Mouse (Mus musculus): ENCODE results near the gene Lig3. TPM values are rescaled to one million over a fixed set of nuclear protein-coding genes. Genes with fewer than 3 reads are reported as not detected.
"Not testable (repeated sequence)": the region's sequence is repeated elsewhere in the genome, so short reads cannot be mapped to it uniquely, and the experiment has no call there.

Gene Lig3
- polyA plus RNA-seq, 1 experiment from 2014 or later, result 33.7 TPM

- Histone ChIP-seq H3K4me2 (replicated peaks) (peak overlapping the region; percentile 74), H3K27me3 (no peaks in the 10 kb centered on the region), H3K9me3 (no peaks in the 10 kb centered on the region), H3K9ac (replicated peaks) (peak overlapping the region; percentile 95), H3K4me3 (peak overlapping the region; percentile 87), H3K27ac (replicated peaks) (no peak overlapping the region), H3K4me1 (peaks cover 25% of the 10 kb centered on the region), H3K36me3 (peaks cover 18% of the 10 kb centered on the region)
- WGBS, result 51% methylated on average over 5 of the region's 5 CpGs
- ATAC-seq (replicated peaks), result no peak
These were observed 774 bp upstream of the Lig3 start for GRCm38 (mm10) chr11:82780134-82780533.

DNA sequence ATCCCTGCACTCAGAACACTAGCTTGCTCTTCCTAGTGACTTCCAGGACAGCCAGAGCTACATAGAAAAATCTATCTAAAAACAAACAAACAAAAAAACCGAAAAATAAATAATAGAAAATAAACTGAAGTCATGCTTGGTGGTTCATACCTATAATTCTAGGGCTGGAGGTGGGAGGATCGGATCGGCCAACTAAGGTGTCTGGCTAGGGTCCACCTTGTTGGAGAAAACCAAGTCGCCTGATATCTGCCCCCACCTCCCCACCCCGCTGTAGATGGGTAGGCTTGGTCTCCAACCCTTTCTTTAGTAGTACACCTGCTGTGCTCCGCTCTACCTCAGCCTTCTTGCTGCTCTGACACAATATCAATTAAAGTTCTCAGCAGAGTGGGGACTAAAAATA lies 1.3 kb downstream of the Lig3 start:
- H3K36me3 ChIP-seq, result peaks cover 39% of the 10 kb centered on the region
- peak overlapping the region; percentile 74 for H3K4me2 ChIP-seq (replicated peaks)
- no peak for ATAC-seq (replicated peaks)
- H3K27ac ChIP-seq (replicated peaks), result no peak overlapping the region
- H3K27me3 ChIP-seq, result no peaks in the 10 kb centered on the region
- WGBS, result 32% methylated on average over 6 of the region's 6 CpGs
- H3K9ac ChIP-seq (replicated peaks), result peak overlapping the region; percentile 95
- H3K9me3 ChIP-seq, result no peaks in the 10 kb centered on the region
- peaks cover 25% of the 10 kb centered on the region for H3K4me1 ChIP-seq
- peak overlapping the region; percentile 87 for H3K4me3 ChIP-seq

- no peak overlapping the region for H3K9ac ChIP-seq (replicated peaks)
- H3K27ac ChIP-seq (replicated peaks), result no peak overlapping the region
- no peak for ATAC-seq (replicated peaks)
- no peaks in the 10 kb centered on the region for H3K9me3 ChIP-seq
- peaks cover 25% of the 10 kb centered on the region for H3K4me1 ChIP-seq
- H3K4me3 ChIP-seq, result no peak overlapping the region
- H3K4me2 ChIP-seq (replicated peaks), result no peak overlapping the region
- H3K27me3 ChIP-seq, result no peaks in the 10 kb centered on the region
- H3K36me3 ChIP-seq, result peaks cover 51% of the 10 kb centered on the region
- 91% methylated on average over 11 of the region's 11 CpGs for WGBS
These were observed 2.5 kb downstream of the Lig3 start for GRCm38 (mm10) chr11:82783453-82783852.

GRCm38 (mm10) chr11:82806656-82807055 lies 25.7 kb downstream of the Lig3 start:
- no peak for ATAC-seq (replicated peaks)
- H3K4me3 ChIP-seq, result no peak overlapping the region
- WGBS, result 79% methylated on average over 3 of the region's 3 CpGs

GRCm38 (mm10) chr11:82807370-82807769 lies 26.5 kb downstream of the Lig3 start:
- WGBS, result 91% methylated on average over 3 of the region's 3 CpGs
- peaks cover 19% of the 10 kb centered on the region for H3K36me3 ChIP-seq
- H3K9ac ChIP-seq (replicated peaks), result no peak overlapping the region
- no peaks in the 10 kb centered on the region for H3K4me1 ChIP-seq
- no peaks in the 10 kb centered on the region for H3K9me3 ChIP-seq
- H3K4me2 ChIP-seq (replicated peaks), result no peak overlapping the region
- no peaks in the 10 kb centered on the region for H3K27me3 ChIP-seq
- H3K27ac ChIP-seq (replicated peaks), result no peak overlapping the region
- ATAC-seq (replicated peaks), result no peak
- H3K4me3 ChIP-seq, result no peak overlapping the region

More at GRCm38 (mm10) chr11:82806656-82807055, 25.7 kb downstream of the Lig3 start:
- H3K9ac ChIP-seq (replicated peaks), result no peak overlapping the region
- H3K27me3 ChIP-seq, result no peaks in the 10 kb centered on the region
- no peaks in the 10 kb centered on the region for H3K9me3 ChIP-seq
- no peaks in the 10 kb centered on the region for H3K4me1 ChIP-seq
- no peak overlapping the region for H3K27ac ChIP-seq (replicated peaks)
- H3K36me3 ChIP-seq, result peaks cover 26% of the 10 kb centered on the region
- H3K4me2 ChIP-seq (replicated peaks), result no peak overlapping the region

- H3K27ac ChIP-seq (replicated peaks), result no peak overlapping the region
- H3K4me2 ChIP-seq (replicated peaks), result no peak overlapping the region
- no peaks in the 10 kb centered on the region for H3K27me3 ChIP-seq
- no peak overlapping the region for H3K9ac ChIP-seq (replicated peaks)
- no peaks in the 10 kb centered on the region for H3K4me1 ChIP-seq
- no peaks in the 10 kb centered on the region for H3K9me3 ChIP-seq
- ATAC-seq (replicated peaks), result no peak
- H3K4me3 ChIP-seq, result no peak overlapping the region
- 70% methylated on average over 5 of the region's 5 CpGs for WGBS
- peaks cover 8% of the 10 kb centered on the region; the same call in 1 of the 2 replicates for H3K36me3 ChIP-seq
These were observed 27.6 kb downstream of the Lig3 start for GRCm38 (mm10) chr11:82808485-82808884.

- Histone ChIP-seq H3K4me1 (peaks cover 7% of the 10 kb centered on the region; the same call in 1 of the 2 replicates), H3K4me3 (no peak overlapping the region), H3K9ac (replicated peaks) (no peak overlapping the region), H3K9me3 (no peaks in the 10 kb centered on the region), H3K27me3 (no peaks in the 10 kb centered on the region), H3K4me2 (replicated peaks) (no peak overlapping the region), H3K36me3 (0 out of 2 replicates have a peak, but pooled peaks cover 3% of the 10 kb centered on the region), H3K27ac (replicated peaks) (no peak overlapping the region)
- ATAC-seq (replicated peaks), result no peak
- WGBS, result 51% methylated on average over 4 of the region's 4 CpGs
These were observed 38.4 kb downstream of the Lig3 start for GRCm38 (mm10) chr11:82819350-82819749.

- WGBS, result 94% methylated on average over 13 of the region's 13 CpGs
- no peak overlapping the region for H3K9ac ChIP-seq (replicated peaks)
- no peak overlapping the region for H3K27ac ChIP-seq (replicated peaks)
- no peaks in the 10 kb centered on the region for H3K9me3 ChIP-seq
- H3K4me3 ChIP-seq, result no peak overlapping the region
- H3K36me3 ChIP-seq, result 0 out of 2 replicates have a peak, but pooled peaks cover 3% of the 10 kb centered on the region
- ATAC-seq (replicated peaks), result no peak
- H3K4me1 ChIP-seq, result peaks cover 7% of the 10 kb centered on the region; the same call in 1 of the 2 replicates
- no peaks in the 10 kb centered on the region for H3K27me3 ChIP-seq
- no peak overlapping the region for H3K4me2 ChIP-seq (replicated peaks)
These were observed 40.0 kb downstream of the Lig3 start for GRCm38 (mm10) chr11:82820788-82821456.

GRCm38 (mm10) chr11:82826818-82827217 lies 45.9 kb downstream of the Lig3 start:
- Histone ChIP-seq H3K4me1 (peaks cover 18% of the 10 kb centered on the region), H3K4me3 (no peak overlapping the region), H3K4me2 (replicated peaks) (no peak overlapping the region), H3K36me3 (no peaks in the 10 kb centered on the region), H3K27me3 (no peaks in the 10 kb centered on the region), H3K9ac (replicated peaks) (no peak overlapping the region), H3K27ac (replicated peaks) (no peak overlapping the region), H3K9me3 (no peaks in the 10 kb centered on the region)
- no peak for ATAC-seq (replicated peaks)

- H3K27ac ChIP-seq (replicated peaks), result 0 out of 2 replicates have a peak overlapping the region, but pooled peaks have one; percentile 19
- 8% methylated on average over 10 of the region's 10 CpGs for WGBS
- H3K4me2 ChIP-seq (replicated peaks), result peak overlapping the region; percentile 30
- ATAC-seq (replicated peaks), result peak; percentile 71; the same call in 1 of the 2 replicates
- no peaks in the 10 kb centered on the region for H3K27me3 ChIP-seq
- H3K9me3 ChIP-seq, result no peaks in the 10 kb centered on the region
- no peaks in the 10 kb centered on the region for H3K36me3 ChIP-seq
- 0 out of 2 replicates have a peak overlapping the region, but pooled peaks have one; percentile 4 for H3K4me3 ChIP-seq
- H3K4me1 ChIP-seq, result peaks cover 14% of the 10 kb centered on the region
- H3K9ac ChIP-seq (replicated peaks), result no peak overlapping the region
These were observed 50.3 kb downstream of the Lig3 start for GRCm38 (mm10) chr11:82831008-82831893.

DNA sequence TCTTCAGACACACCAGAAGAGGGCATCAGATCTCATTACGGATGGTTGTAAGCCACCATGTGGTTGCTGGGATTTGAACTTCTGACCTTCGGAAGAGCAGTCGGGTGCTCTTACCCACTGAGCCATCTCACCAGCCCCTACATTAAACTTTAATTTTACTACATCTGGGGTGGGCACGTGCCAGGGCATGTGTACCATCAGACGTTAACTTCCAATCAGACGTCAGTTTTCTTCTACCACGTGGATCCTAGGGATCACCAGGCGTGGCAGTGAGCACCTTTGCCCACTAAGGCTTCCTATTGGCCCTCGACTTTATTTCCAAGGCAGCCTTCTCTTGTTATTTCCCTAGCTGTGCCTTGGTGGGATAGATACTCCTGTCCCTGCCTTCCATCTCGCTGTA lies 51.5 kb downstream of the Lig3 start:
- not testable (repeated sequence) for H3K9ac ChIP-seq (replicated peaks); H3K4me2 ChIP-seq (replicated peaks); H3K4me3 ChIP-seq; H3K27me3 ChIP-seq; H3K9me3 ChIP-seq; H3K27ac ChIP-seq (replicated peaks); H3K36me3 ChIP-seq; ATAC-seq (replicated peaks)
- WGBS, result 84% methylated on average over 10 of the region's 10 CpGs
- peaks cover 21% of the 10 kb centered on the region for H3K4me1 ChIP-seq

DNA sequence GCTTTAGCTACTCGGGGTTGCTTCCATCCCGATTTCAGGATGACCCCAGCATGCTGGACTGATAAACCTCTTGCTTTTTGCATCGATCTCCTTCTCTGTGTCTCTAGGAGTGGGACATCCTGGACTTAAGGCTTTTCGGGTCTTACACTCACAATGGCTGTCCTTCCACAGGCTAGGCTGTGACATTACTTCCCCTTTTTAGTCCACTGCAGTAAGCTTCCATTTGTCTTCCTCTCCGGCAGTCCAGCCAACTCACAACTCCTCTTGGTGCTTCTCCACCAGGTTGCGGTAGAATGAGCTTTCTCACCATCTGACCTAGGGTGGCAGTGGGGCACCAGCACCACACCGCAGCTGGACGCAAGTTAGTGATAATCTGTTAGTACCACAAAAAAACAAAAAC lies 53.0 kb downstream of the Lig3 start:
- Histone ChIP-seq H3K9ac (replicated peaks) (no peak overlapping the region), H3K27me3 (no peaks in the 10 kb centered on the region), H3K9me3 (no peaks in the 10 kb centered on the region), H3K4me3 (no peak overlapping the region), H3K27ac (replicated peaks) (no peak overlapping the region), H3K4me1 (peaks cover 33% of the 10 kb centered on the region), H3K4me2 (replicated peaks) (no peak overlapping the region), H3K36me3 (no peaks in the 10 kb centered on the region)
- no peak for ATAC-seq (replicated peaks)
- 92% methylated on average over 8 of the region's 8 CpGs for WGBS

All from forebrain, embryonic 15.5 days (tissue).